Mouse (Mus musculus) brain, adult 2 months (tissue): Measurements from ENCODE around the gene Dnm3.

Source experiments
- DNase-seq: peaks from one replicate; pipeline ENCODE4 v3.0.0; 2011; ENCODE audit warnings: low read depth, low spot score

Gene Dnm3

DNA sequence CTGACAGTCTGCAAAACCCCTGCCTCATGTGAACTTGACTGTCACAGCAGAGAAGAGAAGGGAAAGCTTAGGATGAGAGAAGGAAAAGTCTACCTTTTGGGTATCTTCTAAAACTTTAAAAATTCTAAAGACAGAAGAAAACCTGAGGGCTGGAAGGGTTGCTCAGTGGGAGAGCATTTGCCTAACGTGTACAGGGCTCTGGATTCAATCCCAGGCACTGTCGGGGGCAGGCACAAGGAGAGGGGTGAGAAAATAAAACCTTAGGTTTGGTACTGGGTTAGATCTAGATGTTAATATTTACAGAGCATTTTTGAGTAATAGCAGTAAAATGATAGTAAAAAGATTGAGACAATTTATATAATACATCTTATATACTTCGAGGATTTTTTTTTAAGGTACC lies 353.4 kb downstream of the Dnm3 start:
- DNase-seq: no peak

- no peak for DNase-seq
Observed at GRCm38 (mm10) chr1:162121441-162122200, 356.2 kb downstream of the Dnm3 start.

DNA sequence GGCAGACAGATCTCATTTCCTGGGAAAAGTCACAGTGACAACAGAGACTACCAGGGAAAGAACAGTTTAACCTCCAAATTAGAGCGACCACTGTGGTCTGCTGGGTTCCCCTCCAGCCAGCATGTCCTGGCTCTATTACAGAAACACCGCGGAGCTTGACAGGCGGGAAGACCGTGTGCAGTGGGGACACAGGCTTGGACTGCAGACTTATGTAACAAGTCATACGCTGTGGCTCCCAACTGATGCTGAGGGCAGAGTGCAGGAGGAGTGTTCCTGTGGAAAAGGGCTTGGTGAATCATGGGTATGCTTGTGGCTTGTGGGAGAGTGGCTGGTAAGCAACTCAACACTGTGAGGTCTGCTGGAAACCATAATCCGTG lies 368.4 kb downstream of the Dnm3 start:
- peak; percentile 81 for DNase-seq

DNA sequence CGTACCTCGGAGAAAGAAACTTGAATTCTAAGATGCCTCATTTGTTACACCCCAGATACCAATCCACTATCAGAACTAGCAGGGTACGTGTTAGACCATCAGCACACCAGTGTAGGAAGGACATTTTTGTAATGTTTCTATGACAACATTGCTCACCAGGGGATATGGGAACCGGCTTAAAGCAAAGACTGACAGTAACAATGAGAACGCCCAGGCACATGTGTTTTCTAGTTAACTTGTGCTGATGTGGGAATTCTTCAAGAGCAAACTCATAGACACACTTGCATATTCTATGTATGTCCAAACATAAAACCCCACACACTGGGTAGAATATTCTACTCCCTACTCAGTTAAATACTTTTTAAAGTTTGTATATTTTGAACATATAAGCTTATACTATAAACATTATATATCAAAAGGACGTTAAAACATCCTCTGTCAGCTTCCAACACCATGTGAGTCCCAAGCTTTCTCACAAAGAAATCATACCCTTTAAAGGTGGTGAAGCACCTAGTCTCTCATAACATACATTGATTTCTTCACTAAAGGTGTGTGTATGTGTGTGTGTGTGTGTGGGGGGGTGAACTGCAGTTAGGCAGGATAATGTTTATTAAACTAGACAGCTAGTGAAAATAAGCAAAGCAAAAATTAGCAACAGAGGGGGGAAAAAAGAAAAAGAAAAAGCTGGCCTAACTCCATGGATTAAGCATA lies 369.0 kb downstream of the Dnm3 start:
- DNase-seq: peak; percentile 29

- DNase-seq: peak; percentile 73
Observed at GRCm38 (mm10) chr1:162108181-162108671, 369.6 kb downstream of the Dnm3 start.

DNA sequence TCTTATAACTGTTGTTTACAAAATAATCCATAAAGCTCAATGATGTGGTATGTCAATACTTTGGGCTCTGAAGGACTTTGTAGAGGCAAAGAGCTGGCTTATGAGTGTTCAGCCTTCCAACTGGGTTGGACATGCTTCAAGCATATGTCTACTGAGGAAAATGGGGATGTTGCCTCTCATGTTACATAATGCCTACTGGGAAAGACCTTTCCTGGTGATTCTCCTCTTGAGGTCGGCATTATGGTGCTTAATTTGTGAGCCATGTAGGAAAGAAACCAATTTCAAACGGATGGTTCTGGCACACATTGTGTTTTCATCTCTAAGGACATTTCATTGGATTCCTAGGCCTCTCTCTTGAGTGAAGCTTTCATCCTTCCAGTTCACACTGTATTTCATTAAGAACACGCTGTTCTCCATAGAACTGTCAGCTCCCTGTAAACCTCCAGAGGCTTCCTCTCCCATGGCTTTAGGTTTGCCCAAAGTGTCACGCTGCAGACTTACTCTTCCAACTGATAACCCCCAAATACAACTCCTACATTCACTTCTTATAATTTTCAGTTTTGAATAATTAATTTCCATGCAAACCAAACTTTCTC lies 370.7 kb downstream of the Dnm3 start:
- DNase-seq: peak; percentile 67

GRCm38 (mm10) chr1:162100961-162101830 lies 376.6 kb downstream of the Dnm3 start:
- peak; percentile 34 for DNase-seq

- peak; percentile 55 for DNase-seq
Observed at GRCm38 (mm10) chr1:162100033-162100820, 377.6 kb downstream of the Dnm3 start.

GRCm38 (mm10) chr1:162099203-162099602 lies 378.6 kb downstream of the Dnm3 start:
- DNase-seq: no peak

GRCm38 (mm10) chr1:162094523-162095272 lies 383.1 kb downstream of the Dnm3 start:
- DNase-seq: no peak

DNA sequence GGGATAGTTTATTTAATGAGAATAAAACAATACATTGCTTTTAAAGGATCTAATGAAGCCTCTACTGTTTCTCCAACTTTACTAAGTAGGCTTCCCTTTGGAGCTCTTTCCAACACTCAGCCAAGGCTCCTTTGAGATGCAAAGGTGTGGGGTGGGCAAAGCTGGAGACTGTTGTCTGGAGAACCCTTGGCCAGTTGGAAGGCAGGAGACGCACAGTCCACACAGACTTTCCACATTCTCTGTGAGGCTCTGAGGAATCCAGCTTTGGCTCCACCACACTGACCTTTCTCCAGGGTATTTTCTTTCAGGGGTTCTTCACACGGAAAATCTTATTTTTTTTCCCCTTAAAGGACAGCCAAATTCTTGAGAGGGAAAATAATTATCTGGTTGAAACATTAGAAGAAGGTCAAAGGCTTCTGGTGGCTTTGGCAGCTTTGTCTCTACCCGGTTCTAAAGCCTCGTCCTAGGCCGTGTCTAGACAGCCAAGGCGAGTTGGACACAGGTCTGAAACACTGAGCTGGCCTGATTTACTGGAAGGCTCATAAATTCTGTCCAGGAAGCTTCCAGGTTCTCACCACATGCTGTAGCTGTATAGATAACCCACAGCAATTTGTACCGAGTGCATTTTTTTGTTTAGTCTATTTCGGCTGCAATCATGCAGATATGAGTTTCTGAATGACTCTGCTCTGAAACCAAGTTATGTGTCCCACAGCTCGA lies 383.9 kb downstream of the Dnm3 start:
- DNase-seq: peak; percentile 21

DNA sequence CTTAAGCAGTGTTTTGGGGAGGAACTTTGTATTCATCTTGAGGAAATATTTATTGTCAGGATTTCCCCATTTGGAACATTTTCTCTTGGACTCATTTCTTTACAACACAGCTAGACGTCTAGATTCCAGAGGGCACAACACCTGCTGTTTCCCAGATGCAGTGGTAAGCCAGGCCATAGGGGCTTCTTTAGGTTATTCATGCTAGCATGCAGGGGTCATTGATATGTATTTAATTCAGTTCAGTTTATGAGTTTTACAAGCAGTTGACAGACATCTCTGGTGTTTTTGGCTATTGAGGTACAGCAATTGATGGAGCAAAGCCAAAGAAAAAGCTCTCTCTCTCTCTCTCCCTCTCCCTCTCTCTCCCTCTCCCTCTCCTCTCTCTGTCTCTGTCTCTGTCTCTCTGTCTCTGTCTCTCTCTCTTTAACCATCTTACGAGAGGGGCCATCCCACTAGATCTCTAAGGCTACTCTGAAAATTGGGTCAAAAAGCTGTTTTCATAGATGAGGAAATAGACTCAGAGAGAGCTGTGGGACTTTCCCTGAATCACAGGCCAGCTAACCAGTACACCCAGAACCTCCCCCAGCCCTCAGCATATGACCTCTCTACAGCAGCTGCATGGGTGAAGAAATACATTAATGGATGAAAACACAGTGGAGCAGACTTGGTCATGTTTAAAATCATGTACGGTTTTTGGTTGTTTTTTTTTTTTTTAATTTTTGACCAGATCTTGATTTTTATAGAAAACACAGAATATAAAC lies 384.8 kb downstream of the Dnm3 start:
- DNase-seq: no peak

DNA sequence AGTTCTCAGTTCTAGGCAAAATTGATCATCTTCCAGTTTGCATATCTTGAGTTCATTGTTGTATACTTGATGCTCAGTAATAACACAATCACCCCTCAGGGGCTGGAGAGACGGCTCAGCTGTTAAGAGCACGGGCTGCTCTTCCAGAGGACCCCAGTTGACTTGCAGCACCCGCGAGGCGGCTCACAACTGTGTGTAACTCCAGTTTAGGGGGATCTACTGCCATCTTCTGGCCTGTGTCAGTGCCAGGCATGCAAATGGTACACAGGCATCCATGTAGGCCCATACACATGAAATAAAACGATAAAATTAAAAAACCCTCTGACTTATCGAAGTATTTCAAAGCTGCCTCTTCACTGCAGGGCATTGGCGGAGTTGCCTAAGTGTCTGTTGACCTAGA lies 385.4 kb downstream of the Dnm3 start:
- DNase-seq: no peak

DNA sequence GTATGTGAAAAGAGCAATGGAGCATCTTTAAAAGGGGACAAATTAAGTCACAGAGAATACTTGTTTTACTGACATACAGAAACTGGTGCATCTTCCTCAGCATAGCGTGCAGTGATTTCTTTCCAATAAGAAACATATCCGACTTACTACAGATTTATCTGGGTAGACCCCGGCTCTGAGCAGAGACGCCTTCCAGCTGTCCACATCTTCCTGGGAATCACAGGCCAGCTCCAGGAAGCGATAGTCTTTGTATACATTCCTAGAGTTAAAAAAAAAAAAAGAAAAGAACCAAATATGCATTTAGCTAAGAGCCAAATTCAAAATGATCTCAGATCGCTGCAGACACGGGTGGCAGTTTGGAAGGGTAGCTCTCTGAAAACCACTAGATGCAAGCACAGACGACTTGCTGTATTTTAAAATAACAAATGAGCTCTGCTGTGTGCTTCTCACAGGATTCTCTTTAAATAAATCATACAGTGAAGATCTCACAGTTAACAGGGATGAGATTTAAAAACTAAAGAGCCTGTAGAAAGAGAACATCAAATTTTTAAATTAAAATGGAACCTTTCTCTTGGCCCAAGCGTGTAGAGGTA lies 393.9 kb downstream of the Dnm3 start:
- DNase-seq: peak; percentile 25

DNA sequence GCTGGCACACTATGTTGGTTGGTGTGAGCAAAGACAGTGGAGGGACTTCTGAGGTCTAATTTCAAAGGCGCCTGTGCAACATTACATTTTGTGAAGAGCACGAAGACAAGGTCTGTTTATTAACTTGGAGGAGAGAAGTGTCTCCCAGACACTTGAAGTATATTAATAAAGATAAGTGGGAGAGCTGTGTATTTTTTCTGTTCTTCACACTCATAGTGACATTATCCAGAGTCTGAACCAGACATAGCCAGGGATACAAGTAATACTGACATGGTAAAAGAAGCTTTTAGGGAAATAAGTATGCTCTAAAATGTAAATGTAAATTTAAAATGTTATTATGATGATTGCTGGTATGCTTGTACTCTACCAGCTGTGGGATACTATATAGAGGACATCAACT lies 394.5 kb downstream of the Dnm3 start:
- no peak for DNase-seq

DNA sequence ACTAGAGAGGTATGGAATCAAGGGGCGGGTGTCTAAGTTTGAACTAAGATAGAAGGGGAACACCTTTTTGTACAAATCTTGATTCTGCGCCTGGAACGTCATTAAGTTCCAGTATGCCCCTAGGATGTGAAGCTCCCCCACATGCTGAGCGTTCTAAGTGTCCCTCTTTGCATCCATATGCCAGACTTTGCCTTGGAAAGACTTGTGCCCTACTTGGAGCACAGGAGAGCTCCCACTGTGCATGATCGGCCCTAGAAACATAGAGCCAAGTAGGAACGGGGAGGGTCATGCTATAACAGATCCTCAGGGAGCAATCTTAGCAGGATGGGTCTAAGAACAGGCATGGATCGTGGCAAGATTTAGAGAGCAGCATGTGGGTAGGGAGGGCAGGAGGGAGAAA lies 395.1 kb downstream of the Dnm3 start:
- peak; percentile 56 for DNase-seq

GRCm38 (mm10) chr1:162081693-162082372 lies 396.0 kb downstream of the Dnm3 start:
- DNase-seq: no peak

DNA sequence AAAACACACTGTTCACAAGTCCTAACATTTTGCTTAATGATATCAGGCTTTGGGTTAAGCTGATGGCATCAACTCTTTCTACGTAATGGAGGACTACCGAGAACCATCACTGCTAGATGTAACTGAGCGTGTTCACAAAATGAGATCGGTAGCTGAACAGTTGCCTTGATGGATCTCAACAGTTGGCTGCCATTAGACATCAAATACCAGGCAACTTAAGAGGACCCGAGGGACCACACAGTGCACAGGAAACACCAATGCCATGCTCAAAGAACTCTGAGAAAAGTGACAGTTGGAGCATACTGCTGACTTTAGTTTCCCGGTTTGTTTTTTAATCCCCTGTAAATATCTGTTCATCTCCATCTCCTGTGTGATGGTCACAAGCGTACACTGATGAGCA lies 397.8 kb downstream of the Dnm3 start:
- DNase-seq: no peak
